8 mouse cellular contexts compared by ENCODE assay signal in genomic region chr15:77202223-77202622, GRCm38 (mm10).
A peak's percentile ranks its signal among the peaks of the same experiment; 100 is the strongest.
DNase-seq lines count a peak whose midpoint lies in the region; ATAC-seq and TF ChIP-seq lines count a peak whose summit lies in the region.

No protein-coding gene starts in this region.

- no peak overlapping the region for H3K9ac ChIP-seq in ES-Bruce4 (ENCODE audit: low read depth, poor library complexity, severe bottlenecking)
- H3K9ac ChIP-seq in midbrain, embryonic 14.5 days (replicated peaks; ENCODE audit: low read length): no peak overlapping the region

- H3K27ac ChIP-seq in ES-Bruce4 (ENCODE audit: insufficient read depth, low read length): peak overlapping the region; percentile 54
- H3K27ac ChIP-seq in midbrain, embryonic 14.5 days (replicated peaks; ENCODE audit: low read depth, low read length): no peak overlapping the region

- peaks cover 6% of the 10 kb centered on the region for H3K9me3 ChIP-seq in ES-Bruce4 (replicated peaks; ENCODE audit: control insufficient read depth, insufficient read depth, low read length, poor library complexity, severe bottlenecking)
- no peaks in the 10 kb centered on the region for H3K9me3 ChIP-seq in midbrain, embryonic 14.5 days (ENCODE audit: control insufficient read depth, low read length)

- 28% methylated on average over 2 of the region's 2 CpGs for WGBS in midbrain, embryonic 14.5 days

- intact Hi-C loops in left cerebral cortex, postnatal 4 days (cut with DNase I): no loop called here

- ATAC-seq in midbrain, embryonic 14.5 days (ENCODE audit: low FRiP score, low TSS enrichment): no peak
- no peak for ATAC-seq in inflammation-experienced regulatory T-cells, adult 6 months

- 0 out of 2 replicates have a peak, but pooled peaks have one; percentile 44 for TF ChIP-seq EP300 in ES-Bruce4 (IDR thresholded peaks at IDR 0.05; ENCODE audit: insufficient read depth, low read depth, low read length)

- no peak for TF ChIP-seq CTCF in ES-Bruce4 (IDR thresholded peaks at IDR 0.05; ENCODE audit: low read depth, low read length)

- peak; percentile 82 for DNase-seq in adrenal gland, postnatal 10 days
- DNase-seq in heart, adult 9 months (ENCODE audit: low spot score in 2 of 2): peak; percentile 81 to 86
- DNase-seq in kidney, postnatal 25 days: peak; percentile 88 to 90
- peak; percentile 68 for DNase-seq in midbrain, embryonic 14.5 days
- no peak for DNase-seq in left cerebral cortex, postnatal 4 days
- DNase-seq in cerebellum, postnatal 4 days (ENCODE audit: low spot score in 2 of 2): no peak

- TF ChIP-seq POLR2A in ES-Bruce4 (IDR thresholded peaks at IDR 0.05; ENCODE audit: insufficient read depth, low read length): no peak

- H3K4me1 ChIP-seq in ES-Bruce4 (ENCODE audit: control insufficient read depth, insufficient read depth, low read length): peaks cover 8% of the 10 kb centered on the region
- peaks cover 18% of the 10 kb centered on the region for H3K4me1 ChIP-seq in midbrain, embryonic 14.5 days (ENCODE audit: control insufficient read depth, insufficient read depth, low read length)

- no peak overlapping the region for H3K4me2 ChIP-seq in midbrain, embryonic 14.5 days (ENCODE audit: low read length)

- no peaks in the 10 kb centered on the region; the same call in 1 of the 2 replicates for H3K36me3 ChIP-seq in ES-Bruce4 (ENCODE audit: control insufficient read depth, insufficient read depth, low read length, poor library complexity, severe bottlenecking)
- H3K36me3 ChIP-seq in midbrain, embryonic 14.5 days (ENCODE audit: control insufficient read depth, insufficient read depth, low read length): no peaks in the 10 kb centered on the region

- no peaks in the 10 kb centered on the region for H3K27me3 ChIP-seq in ES-Bruce4 (ENCODE audit: control insufficient read depth, insufficient read depth, low read length, poor library complexity, severe bottlenecking)
- H3K27me3 ChIP-seq in midbrain, embryonic 14.5 days (ENCODE audit: control insufficient read depth, insufficient read depth, low read length): no peaks in the 10 kb centered on the region

- H3K4me3 ChIP-seq in ES-Bruce4 (ENCODE audit: low read depth, low read length): no peak overlapping the region
- H3K4me3 ChIP-seq in midbrain, embryonic 14.5 days (replicated peaks; ENCODE audit: low read depth, low read length): no peak overlapping the region

Comparison
In these comparisons a context has a peak if more than half of its experiments do, and no peak if none do; other contexts are left out.
1. DNase-seq: peak in adrenal gland, postnatal 10 days (single experiment), heart, adult 9 months (2 of 2), kidney, postnatal 25 days (2 of 2) and midbrain, embryonic 14.5 days (single experiment); none in left cerebral cortex, postnatal 4 days (single experiment) and cerebellum, postnatal 4 days (0 of 2).